Mouse (Mus musculus): Measurements from ENCODE around the gene Pmm1. TPM values are rescaled to one million over a fixed set of nuclear protein-coding genes. Genes with fewer than 3 reads are reported as not detected.

Pmm1 gene
- polyA plus RNA-seq, 2 experiments = 17.6 to 22.6 TPM

DNA sequence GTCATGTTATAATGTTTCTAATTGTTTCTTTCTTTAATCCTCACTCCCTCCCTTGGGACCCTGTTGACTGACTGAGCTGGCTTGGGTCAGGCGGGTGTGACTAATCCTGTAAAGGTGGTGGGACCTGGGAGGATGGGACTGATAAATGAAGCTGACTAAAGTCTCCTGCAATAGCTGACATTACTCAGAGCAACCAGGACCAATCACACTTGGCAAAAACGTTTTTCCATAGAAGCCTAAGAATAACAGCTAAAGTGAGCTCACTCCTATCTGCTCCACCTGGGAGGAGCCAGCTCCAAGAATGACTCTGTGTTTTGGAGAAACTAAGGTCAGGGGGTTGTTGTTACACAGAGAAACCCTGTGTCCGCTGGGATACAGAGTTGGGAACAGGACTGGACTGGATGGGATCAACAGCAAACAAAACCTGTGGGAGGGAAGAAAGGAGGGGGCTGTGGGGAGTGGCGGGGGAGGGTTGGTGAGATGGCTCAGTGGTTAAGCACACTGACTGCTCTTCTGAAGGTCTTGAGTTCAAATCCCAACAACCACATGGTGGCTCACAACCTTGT, 4.3 kb upstream of the Pmm1 start:
- no peaks in the 10 kb centered on the region for H3K36me3 ChIP-seq (replicated peaks; ENCODE audit: control insufficient read depth, insufficient read depth, low read depth)
- 48% methylated on average over 4 of the region's 4 CpGs for WGBS (ENCODE audit: insufficient replicate concordance)

DNA sequence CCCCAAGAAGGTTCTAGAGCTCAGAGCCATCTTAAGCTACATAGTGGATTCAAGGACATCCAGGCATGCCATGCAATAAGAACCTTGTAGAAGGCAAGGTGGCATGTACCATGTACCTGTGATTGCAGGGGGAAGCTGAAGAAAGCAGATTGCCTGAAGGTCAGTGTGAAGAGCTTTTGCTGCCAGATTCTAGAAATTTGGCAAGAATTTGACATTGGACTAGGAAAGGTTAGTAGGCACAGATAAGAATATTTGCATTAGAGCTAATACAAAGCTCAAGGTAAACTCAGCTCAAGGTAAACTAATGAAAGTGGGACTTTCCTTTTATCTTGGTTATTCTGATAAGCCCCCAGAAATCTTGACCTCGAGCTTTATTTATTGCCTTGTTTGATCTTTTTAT, 3.5 kb upstream of the Pmm1 start:
- no peak for TF ChIP-seq EP300 (IDR thresholded peaks at IDR 0.05; ENCODE audit: low read depth)
- TF ChIP-seq CTCF (IDR thresholded peaks at IDR 0.05; ENCODE audit: low read depth) = no peak
- DNase-seq (ENCODE audit: low read depth in 3 of 3, low spot score in 3 of 3) (no peak), ATAC-seq (ENCODE audit: insufficient read depth) (no peak)
- Histone ChIP-seq H3K9me3 (ENCODE audit: control insufficient read depth, low read length) (no peaks in the 10 kb centered on the region), H3K4me1 (replicated peaks; ENCODE audit: control insufficient read depth in 2 of 2, insufficient read depth in 2 of 2, low read length in 1 of 2) (peaks cover 10 to 14% of the 10 kb centered on the region in 2 experiments), H3K4me2 (ENCODE audit: low read depth) (no peak overlapping the region), H3K9ac (replicated peaks) (no peak overlapping the region), H3K27me3 (ENCODE audit: control insufficient read depth, insufficient read depth, low read length) (no peaks in the 10 kb centered on the region), H3K36me3 (replicated peaks; ENCODE audit: control insufficient read depth, insufficient read depth, low read depth) (no peaks in the 10 kb centered on the region), H3K4me3 (ENCODE audit: insufficient read depth in 1 of 2, low read depth in 2 of 2, low read length in 2 of 2) (no peak overlapping the region), H3K27ac (no peak overlapping the region)
- 20% methylated on average over 1 of the region's 1 CpGs for WGBS (ENCODE audit: insufficient replicate concordance)

More for the DNA sequence above, 4.3 kb upstream of the Pmm1 start:
- no peaks in the 10 kb centered on the region for H3K27me3 ChIP-seq (ENCODE audit: control insufficient read depth, insufficient read depth, low read length)
- H3K4me3 ChIP-seq (ENCODE audit: insufficient read depth in 1 of 2, low read depth in 2 of 2, low read length in 2 of 2) = no peak overlapping the region
- H3K4me2 ChIP-seq (ENCODE audit: low read depth) = no peak overlapping the region
- DNase-seq (ENCODE audit: low read depth in 3 of 3, low spot score in 3 of 3) (no peak), ATAC-seq (ENCODE audit: insufficient read depth) (no peak)
- H3K9ac ChIP-seq (replicated peaks) = no peak overlapping the region; the same call in 1 of the 2 replicates
- no peaks in the 10 kb centered on the region for H3K9me3 ChIP-seq (ENCODE audit: control insufficient read depth, low read length)
- H3K4me1 ChIP-seq (replicated peaks; ENCODE audit: control insufficient read depth in 2 of 2, insufficient read depth in 2 of 2, low read length in 1 of 2) = peaks cover 13 to 15% of the 10 kb centered on the region in 2 experiments
- TF ChIP-seq CTCF (IDR thresholded peaks at IDR 0.05; ENCODE audit: low read depth) (no peak), EP300 (IDR thresholded peaks at IDR 0.05; ENCODE audit: low read depth) (no peak)
- no peak overlapping the region for H3K27ac ChIP-seq

DNA sequence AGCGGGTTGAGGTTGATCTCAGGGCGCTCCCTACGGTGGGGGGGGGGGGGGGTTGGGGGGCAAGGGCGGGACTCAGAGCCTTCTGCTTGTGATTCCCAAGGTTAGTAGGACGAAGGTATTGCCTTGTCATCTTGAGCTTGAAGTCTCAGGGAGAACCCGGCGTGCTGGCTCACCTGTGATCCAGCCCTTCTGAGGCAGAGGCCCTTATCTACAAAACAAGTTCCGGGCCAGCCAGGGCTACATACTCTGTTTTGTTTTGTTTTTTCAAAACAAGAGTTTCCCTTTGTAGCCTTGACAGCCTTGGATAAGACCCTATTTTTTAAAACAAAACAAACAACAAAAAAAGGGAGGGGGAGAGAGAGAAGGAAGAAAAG, 335 bp upstream of the Pmm1 start:
- DNase-seq (ENCODE audit: low read depth in 3 of 3, low spot score in 3 of 3) (peak in 1 of 3 experiments; percentile 54), ATAC-seq (ENCODE audit: insufficient read depth) (peak; percentile 66)
- Histone ChIP-seq H3K27me3 (ENCODE audit: control insufficient read depth, insufficient read depth, low read length) (no peaks in the 10 kb centered on the region), H3K9ac (replicated peaks) (peak overlapping the region; percentile 59), H3K27ac (peak overlapping the region; percentile 59), H3K4me3 (ENCODE audit: insufficient read depth in 1 of 2, low read depth in 2 of 2, low read length in 2 of 2) (peak overlapping the region; percentile 64 to 84), H3K4me1 (replicated peaks; ENCODE audit: control insufficient read depth in 2 of 2, insufficient read depth in 2 of 2, low read length in 1 of 2) (peaks cover 8 to 15% of the 10 kb centered on the region in 2 experiments), H3K9me3 (ENCODE audit: control insufficient read depth, low read length) (no peaks in the 10 kb centered on the region), H3K4me2 (ENCODE audit: low read depth) (peak overlapping the region; percentile 100), H3K36me3 (replicated peaks; ENCODE audit: control insufficient read depth, insufficient read depth, low read depth) (no peaks in the 10 kb centered on the region)
- TF ChIP-seq EP300 (IDR thresholded peaks at IDR 0.05; ENCODE audit: low read depth) = no peak
- TF ChIP-seq CTCF (IDR thresholded peaks at IDR 0.05; ENCODE audit: low read depth) = no peak
- under 1% methylated on average over 6 of the region's 8 CpGs for WGBS (ENCODE audit: insufficient replicate concordance)

DNA sequence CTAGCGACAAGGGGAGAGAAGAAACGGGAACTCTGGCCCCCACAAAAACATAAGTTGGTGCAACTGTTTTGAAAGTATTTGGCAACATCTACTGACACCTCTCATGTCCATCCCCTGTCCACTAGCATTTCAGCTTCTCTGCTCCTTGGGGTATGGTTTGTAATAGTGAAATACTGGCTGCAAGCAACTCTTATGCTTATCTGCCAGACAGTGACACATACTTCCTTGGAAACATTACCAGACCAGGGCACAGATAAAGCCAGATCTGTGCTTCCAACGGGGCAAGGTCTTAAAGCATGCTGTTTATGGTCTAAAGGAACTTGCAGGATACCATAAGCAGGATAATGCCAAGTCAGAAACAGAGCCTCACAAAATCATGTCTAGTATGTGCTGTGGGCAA, 1.8 kb downstream of the Pmm1 start:
- TF ChIP-seq CTCF (IDR thresholded peaks at IDR 0.05; ENCODE audit: low read depth) (no peak), EP300 (IDR thresholded peaks at IDR 0.05; ENCODE audit: low read depth) (0 out of 2 replicates have a peak, but pooled peaks have one; percentile 12)
- H3K27ac ChIP-seq = no peak overlapping the region
- H3K4me1 ChIP-seq (replicated peaks; ENCODE audit: control insufficient read depth in 2 of 2, insufficient read depth in 2 of 2, low read length in 1 of 2) = peaks cover 8 to 15% of the 10 kb centered on the region in 2 experiments
- no peak overlapping the region for H3K4me3 ChIP-seq (ENCODE audit: insufficient read depth in 1 of 2, low read depth in 2 of 2, low read length in 2 of 2)
- H3K36me3 ChIP-seq (replicated peaks; ENCODE audit: control insufficient read depth, insufficient read depth, low read depth) = peaks cover 4% of the 10 kb centered on the region
- peak overlapping the region; percentile 100 for H3K4me2 ChIP-seq (ENCODE audit: low read depth)
- no peaks in the 10 kb centered on the region for H3K9me3 ChIP-seq (ENCODE audit: control insufficient read depth, low read length)
- WGBS (ENCODE audit: insufficient replicate concordance) = 47% methylated on average over 3 of the region's 3 CpGs
- H3K9ac ChIP-seq (replicated peaks) = no peak overlapping the region; the same call in 1 of the 2 replicates
- no peaks in the 10 kb centered on the region for H3K27me3 ChIP-seq (ENCODE audit: control insufficient read depth, insufficient read depth, low read length)
- DNase-seq (ENCODE audit: low read depth in 3 of 3, low spot score in 3 of 3) = no peak
- ATAC-seq (ENCODE audit: insufficient read depth) = no peak

DNA sequence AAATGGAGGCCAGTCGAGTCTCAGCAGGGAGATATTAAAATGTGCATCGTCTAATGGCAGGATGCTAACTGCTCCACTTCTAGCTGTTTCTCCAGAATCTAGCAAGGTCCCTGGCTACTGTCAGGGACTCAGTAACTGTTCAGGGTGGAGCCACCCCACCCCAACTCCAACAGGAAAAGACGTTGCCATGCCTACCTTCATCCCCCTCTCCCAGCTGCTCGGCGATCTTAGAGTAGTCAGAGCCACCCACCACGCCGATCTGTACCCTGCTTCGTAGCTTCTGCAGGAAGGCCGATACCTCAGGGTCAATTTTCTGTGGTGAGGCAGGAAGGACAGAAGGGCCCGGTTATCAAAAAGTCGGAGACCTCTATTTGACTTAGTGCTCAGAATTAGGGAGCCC, 3.1 kb downstream of the Pmm1 start:
- Histone ChIP-seq H3K4me1 (replicated peaks; ENCODE audit: control insufficient read depth in 2 of 2, insufficient read depth in 2 of 2, low read length in 1 of 2) (peaks cover 8 to 15% of the 10 kb centered on the region in 2 experiments), H3K27me3 (ENCODE audit: control insufficient read depth, insufficient read depth, low read length) (no peaks in the 10 kb centered on the region), H3K4me2 (ENCODE audit: low read depth) (no peak overlapping the region), H3K27ac (no peak overlapping the region), H3K36me3 (replicated peaks; ENCODE audit: control insufficient read depth, insufficient read depth, low read depth) (peaks cover 4% of the 10 kb centered on the region), H3K9me3 (ENCODE audit: control insufficient read depth, low read length) (no peaks in the 10 kb centered on the region), H3K4me3 (ENCODE audit: insufficient read depth in 1 of 2, low read depth in 2 of 2, low read length in 2 of 2) (no peak overlapping the region), H3K9ac (replicated peaks) (no peak overlapping the region)
- 75% methylated on average over 11 of the region's 11 CpGs for WGBS (ENCODE audit: insufficient replicate concordance)
- DNase-seq (ENCODE audit: low read depth in 3 of 3, low spot score in 3 of 3) (no peak), ATAC-seq (ENCODE audit: insufficient read depth) (no peak)
- no peak for TF ChIP-seq EP300 (IDR thresholded peaks at IDR 0.05; ENCODE audit: low read depth)
- no peak for TF ChIP-seq CTCF (IDR thresholded peaks at IDR 0.05; ENCODE audit: low read depth)
